Mouse (Mus musculus) T-cell, adult 66 days (primary cell): ENCODE measurements around the gene Slitrk3. TPM values are rescaled to one million over a fixed set of nuclear protein-coding genes. Genes with fewer than 3 reads are reported as not detected.

Experiments
- total RNA-seq, 2 experiments: library from RNA; stranded (reverse); gene quantifications; 3 replicates in 1 of 2; 4 replicates in 1 of 2; pipeline ENCODE4 v1.2.4; 2023

The Slitrk3 gene
- total RNA-seq = not detected

GRCm38 (mm10) chr3:73057197-73057811 lies at the start of gene Slitrk3:
TSS of gene Slitrk3 (minus strand) at chr3:73057803.

Other genes with a start within 250 kb of the Slitrk3 start
- gene Sis, start 89.9 kb downstream of the Slitrk3 start, total RNA-seq = not detected